Mouse (Mus musculus) liver, embryonic 12.5 days (tissue): ENCODE data around the gene Slc25a13. TPM values are rescaled to one million over a fixed set of nuclear protein-coding genes. Genes with fewer than 3 reads are reported as not detected.
A peak's percentile ranks its signal among the peaks of the same experiment; 100 is the strongest.

ENCODE experiments used
- ATAC-seq: fragments of 200-750 bp; cut with Nextera tagmentation; 2 replicates; pipeline ENCODE4 v1.8.0; 2017; ENCODE audit warnings: moderate number of reproducible peaks, mild to moderate bottlenecking, moderate library complexity
- H3K27ac ChIP-seq: fragments of 300-500 bp; sonication (generic); 2 replicates; pipeline ENCODE4 v1.5.1; 2016; ENCODE audit warnings: mild to moderate bottlenecking
- H3K27me3 ChIP-seq: fragments of 300-500 bp; sonication (generic); replicated peaks from 2 replicates; pipeline ENCODE4 v1.6.1; 2016; ENCODE audit warnings: mild to moderate bottlenecking, moderate library complexity
- H3K36me3 ChIP-seq: fragments of 300-500 bp; sonication (generic); 2 replicates; pipeline ENCODE4 v1.6.1; 2016; ENCODE audit warnings: mild to moderate bottlenecking, moderate library complexity
- H3K4me1 ChIP-seq: fragments of 300-500 bp; sonication (generic); 2 replicates; pipeline ENCODE4 v1.6.1; 2016
- H3K4me2 ChIP-seq: fragments of 300-500 bp; sonication (generic); 2 replicates; pipeline ENCODE4 v1.6.1; 2016; ENCODE audit warnings: mild to moderate bottlenecking, moderate library complexity
- H3K4me3 ChIP-seq: fragments of 300-500 bp; sonication (generic); 2 replicates; pipeline ENCODE4 v1.5.1; 2016; ENCODE audit warnings: mild to moderate bottlenecking, moderate library complexity
- H3K9ac ChIP-seq: fragments of 300-500 bp; sonication (generic); 2 replicates; pipeline ENCODE4 v1.6.1; 2016; ENCODE audit warnings: mild to moderate bottlenecking, moderate library complexity
- H3K9me3 ChIP-seq: fragments of 300-500 bp; sonication (generic); replicated peaks from 2 replicates; pipeline ENCODE4 v1.6.1; 2016; ENCODE audit warnings: mild to moderate bottlenecking, moderate library complexity
- WGBS: fragments of 180-500 bp; shearing (Covaris S2); methylation state at CpG from one replicate; pipeline ENCODE4 v1.1.7; 2016; ENCODE audit not compliant: insufficient replicate concordance; 5-methylcytosine and 5-hydroxymethylcytosine counted together
- polyA plus RNA-seq: library from polyadenylated mRNA; unstranded; fragments of >200 nt; fragmentation: Nextera tagmentation; extraction: Ambion mirVana; gene quantifications from 2 replicates; pipeline ENCODE4 v1.2.1, GENCODE M21; 2016

Gene Slc25a13
- 41.9 and 43.6 TPM in 2 replicates for polyA plus RNA-seq

DNA sequence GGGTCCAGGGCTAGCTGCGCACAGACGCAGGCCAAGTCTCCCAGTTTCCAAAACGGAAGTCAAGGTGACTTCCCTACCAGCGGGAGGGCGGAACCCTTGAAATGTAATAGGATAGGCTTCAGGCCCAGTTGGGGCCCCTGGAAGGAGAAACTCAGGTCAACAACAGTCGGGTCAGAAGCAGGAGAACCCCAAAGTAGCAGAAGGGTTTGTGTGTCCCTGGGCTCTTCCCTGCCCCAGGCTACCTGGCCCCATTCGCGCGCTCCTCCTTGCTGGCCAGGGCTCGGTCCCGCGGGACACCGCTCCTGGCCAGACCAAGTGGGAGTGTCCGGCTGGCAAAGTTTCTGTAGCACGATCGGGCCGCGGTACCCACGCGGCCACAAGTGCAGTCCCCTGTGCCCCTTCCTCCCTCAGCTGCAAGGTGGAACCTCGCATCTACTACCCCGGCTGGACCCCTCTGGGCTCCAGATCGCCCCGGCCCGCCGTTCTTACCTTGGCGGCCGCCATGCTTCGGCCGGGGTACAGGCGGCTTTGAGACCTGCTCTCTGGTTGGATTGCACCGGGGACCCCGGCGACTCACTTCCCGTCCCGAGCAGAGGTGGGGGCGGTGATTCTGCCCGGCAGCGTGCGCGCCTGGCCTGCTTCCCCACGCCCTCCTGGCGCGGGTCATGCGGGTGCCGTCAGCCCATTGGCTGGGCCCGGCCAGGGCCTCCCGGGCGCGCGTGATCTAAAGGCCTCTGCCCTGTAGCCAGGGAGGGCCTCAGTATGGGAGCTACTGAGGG lies at the start of gene Slc25a13:
Gene Slc25a13, minus strand, starts transcription at position 667 of the 779 bp plus-strand sequence.
- Histone ChIP-seq H3K9me3 (no peaks in the 10 kb centered on the region), H3K36me3 (no peaks in the 10 kb centered on the region), H3K27me3 (no peaks in the 10 kb centered on the region), H3K4me3 (peak within 1 kb of the TSS; percentile 80), H3K27ac (peak within 1 kb of the TSS; percentile 79), H3K4me2 (peak within 1 kb of the TSS; percentile 93), H3K4me1 (peaks cover 35% of the 10 kb centered on the region), H3K9ac (peak within 1 kb of the TSS; percentile 85)
- under 1% methylated on average over 51 of the region's 51 CpGs for WGBS
- peak; percentile 98 for ATAC-seq

GRCm38 (mm10) chr6:6265761-6266160 lies 48.8 kb upstream of the Slc25a13 start:
- no peaks in the 10 kb centered on the region for H3K36me3 ChIP-seq
- ATAC-seq: no peak
- no peaks in the 10 kb centered on the region for H3K27me3 ChIP-seq
- no peak overlapping the region for H3K9ac ChIP-seq
- no peak overlapping the region for H3K4me3 ChIP-seq
- H3K4me2 ChIP-seq: no peak overlapping the region
- no peak overlapping the region for H3K27ac ChIP-seq
- H3K4me1 ChIP-seq: no peaks in the 10 kb centered on the region
- WGBS: 77% methylated on average over 7 of the region's 7 CpGs
- no peaks in the 10 kb centered on the region for H3K9me3 ChIP-seq

GRCm38 (mm10) chr6:6263293-6263911 lies 46.4 kb upstream of the Slc25a13 start:
- H3K9me3 ChIP-seq: no peaks in the 10 kb centered on the region
- WGBS: 28% methylated on average over 4 of the region's 4 CpGs
- ATAC-seq: no peak

DNA sequence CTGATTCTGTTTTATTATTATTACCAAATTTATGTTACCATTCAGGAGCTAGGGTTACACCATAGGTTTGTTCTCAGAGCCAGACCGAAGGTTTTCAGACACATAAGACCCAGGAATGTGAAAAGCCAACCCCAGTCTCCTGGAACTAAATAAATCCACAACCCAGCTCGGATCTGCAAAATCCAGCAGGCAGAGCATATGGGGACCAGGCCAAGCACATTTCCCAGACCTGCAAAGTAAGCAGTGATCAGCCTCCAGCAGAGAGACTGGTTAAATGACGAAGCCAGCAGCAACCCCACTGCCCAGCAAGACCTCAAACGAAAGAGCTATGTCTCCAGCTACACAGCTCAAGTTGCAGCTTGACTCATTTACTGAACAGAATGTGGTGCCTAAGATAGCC lies 43.9 kb upstream of the Slc25a13 start:
- Histone ChIP-seq H3K9me3 (no peaks in the 10 kb centered on the region), H3K4me3 (no peak overlapping the region), H3K27ac (no peak overlapping the region), H3K36me3 (no peaks in the 10 kb centered on the region), H3K4me2 (no peak overlapping the region), H3K4me1 (no peaks in the 10 kb centered on the region), H3K27me3 (no peaks in the 10 kb centered on the region), H3K9ac (no peak overlapping the region)
- 61% methylated on average over 4 of the region's 4 CpGs for WGBS
- no peak for ATAC-seq

More at GRCm38 (mm10) chr6:6263293-6263911, 46.4 kb upstream of the Slc25a13 start:
- H3K4me3 ChIP-seq: no peak overlapping the region
- no peak overlapping the region for H3K4me2 ChIP-seq
- no peak overlapping the region for H3K9ac ChIP-seq
- no peak overlapping the region for H3K27ac ChIP-seq
- H3K27me3 ChIP-seq: no peaks in the 10 kb centered on the region
- no peaks in the 10 kb centered on the region for H3K36me3 ChIP-seq
- no peaks in the 10 kb centered on the region for H3K4me1 ChIP-seq

- H3K4me2 ChIP-seq: no peak overlapping the region
- WGBS: 53% methylated on average over 7 of the region's 7 CpGs
Observed at GRCm38 (mm10) chr6:6248500-6248899, 31.5 kb upstream of the Slc25a13 start.

DNA sequence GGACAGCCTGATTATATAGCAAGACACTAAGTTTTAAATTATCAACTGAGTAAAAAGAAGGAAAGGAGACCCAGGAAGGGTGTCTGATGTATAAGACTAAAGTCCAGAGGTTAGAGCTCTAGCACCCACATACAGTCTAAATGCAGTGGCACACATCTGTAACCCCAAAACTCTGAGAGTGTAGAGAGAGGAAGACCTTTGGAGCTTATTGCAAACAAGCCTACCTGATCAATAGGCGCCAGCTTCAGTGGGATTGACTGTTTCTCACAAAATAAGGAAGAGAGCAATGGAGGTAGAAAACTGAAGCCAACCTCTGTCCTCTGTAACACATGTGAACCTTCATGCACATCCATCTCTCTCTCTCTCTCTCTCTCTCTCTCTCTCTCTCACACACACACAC lies 26.9 kb upstream of the Slc25a13 start:
- Histone ChIP-seq H3K27me3 (no peaks in the 10 kb centered on the region), H3K4me1 (no peaks in the 10 kb centered on the region), H3K9ac (no peak overlapping the region), H3K36me3 (no peaks in the 10 kb centered on the region), H3K4me3 (no peak overlapping the region), H3K9me3 (no peaks in the 10 kb centered on the region), H3K27ac (no peak overlapping the region), H3K4me2 (no peak overlapping the region)
- no peak for ATAC-seq
- 56% methylated on average over 1 of the region's 1 CpGs for WGBS

More at GRCm38 (mm10) chr6:6248500-6248899, 31.5 kb upstream of the Slc25a13 start:
- Histone ChIP-seq H3K4me1 (no peaks in the 10 kb centered on the region), H3K4me3 (no peak overlapping the region), H3K36me3 (no peaks in the 10 kb centered on the region), H3K27ac (no peak overlapping the region), H3K9me3 (no peaks in the 10 kb centered on the region), H3K9ac (no peak overlapping the region), H3K27me3 (no peaks in the 10 kb centered on the region)
- peak; percentile 35; the same call in 1 of the 2 replicates for ATAC-seq

DNA sequence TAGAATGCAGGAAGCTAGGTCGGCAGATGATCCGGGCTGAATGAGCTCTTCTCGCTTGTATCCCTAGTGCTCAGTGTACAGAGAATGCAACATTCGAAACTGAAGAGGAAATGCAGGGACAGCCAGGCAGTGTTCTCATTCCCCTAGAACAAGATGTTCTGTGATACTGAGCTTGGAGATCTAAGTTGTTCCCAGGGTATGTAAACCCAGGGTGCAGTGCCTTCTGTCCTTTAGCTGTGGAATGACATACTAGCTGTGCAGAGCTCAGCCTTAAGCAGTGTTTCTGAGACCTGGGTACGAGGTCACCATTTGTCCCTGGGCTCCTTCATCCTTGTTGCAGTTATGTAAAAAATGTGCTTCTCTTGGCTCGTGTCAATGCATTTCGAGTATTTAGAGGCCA lies 25.1 kb upstream of the Slc25a13 start:
- Histone ChIP-seq H3K27me3 (no peaks in the 10 kb centered on the region), H3K4me2 (no peak overlapping the region), H3K4me3 (no peak overlapping the region), H3K9ac (no peak overlapping the region), H3K36me3 (no peaks in the 10 kb centered on the region), H3K27ac (no peak overlapping the region), H3K4me1 (no peaks in the 10 kb centered on the region), H3K9me3 (no peaks in the 10 kb centered on the region)
- no peak for ATAC-seq
- WGBS: 57% methylated on average over 7 of the region's 7 CpGs

DNA sequence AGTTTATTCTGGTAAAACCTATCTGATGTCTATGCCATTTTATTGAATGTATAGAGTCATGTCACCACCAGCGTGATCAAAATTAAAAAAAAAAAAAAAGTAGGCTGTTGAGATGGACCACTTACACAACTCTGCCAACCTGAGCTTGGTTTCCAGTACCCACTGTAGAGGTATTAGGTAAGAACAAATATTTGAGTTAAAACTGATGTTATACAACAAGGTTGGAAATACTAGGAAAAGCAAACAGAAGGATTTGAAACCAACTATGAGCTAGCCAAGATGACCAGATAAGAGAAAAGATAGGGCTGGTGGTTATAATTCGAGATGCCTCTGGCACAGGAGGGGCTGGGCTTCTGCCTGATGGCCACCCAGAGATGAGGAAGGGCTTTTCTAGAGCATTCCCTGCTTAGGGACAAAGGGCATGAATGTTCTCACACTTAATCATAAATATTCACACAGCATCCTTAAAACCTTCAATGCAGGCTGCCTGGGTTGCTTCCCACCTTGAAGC lies 19.9 kb upstream of the Slc25a13 start:
- Histone ChIP-seq H3K4me3 (no peak overlapping the region), H3K36me3 (no peaks in the 10 kb centered on the region), H3K27ac (no peak overlapping the region), H3K27me3 (no peaks in the 10 kb centered on the region), H3K9me3 (no peaks in the 10 kb centered on the region), H3K4me2 (no peak overlapping the region), H3K4me1 (no peaks in the 10 kb centered on the region), H3K9ac (no peak overlapping the region)
- 68% methylated on average over 2 of the region's 2 CpGs for WGBS
- no peak for ATAC-seq

- no peaks in the 10 kb centered on the region for H3K9me3 ChIP-seq
- no peaks in the 10 kb centered on the region for H3K36me3 ChIP-seq
- H3K27ac ChIP-seq: no peak overlapping the region
- H3K9ac ChIP-seq: no peak overlapping the region
- WGBS: 59% methylated on average over 2 of the region's 2 CpGs
- ATAC-seq: no peak
- no peak overlapping the region for H3K4me2 ChIP-seq
- H3K4me3 ChIP-seq: no peak overlapping the region
- H3K27me3 ChIP-seq: no peaks in the 10 kb centered on the region
- no peaks in the 10 kb centered on the region for H3K4me1 ChIP-seq
Observed at GRCm38 (mm10) chr6:6230262-6230661, 13.3 kb upstream of the Slc25a13 start.

DNA sequence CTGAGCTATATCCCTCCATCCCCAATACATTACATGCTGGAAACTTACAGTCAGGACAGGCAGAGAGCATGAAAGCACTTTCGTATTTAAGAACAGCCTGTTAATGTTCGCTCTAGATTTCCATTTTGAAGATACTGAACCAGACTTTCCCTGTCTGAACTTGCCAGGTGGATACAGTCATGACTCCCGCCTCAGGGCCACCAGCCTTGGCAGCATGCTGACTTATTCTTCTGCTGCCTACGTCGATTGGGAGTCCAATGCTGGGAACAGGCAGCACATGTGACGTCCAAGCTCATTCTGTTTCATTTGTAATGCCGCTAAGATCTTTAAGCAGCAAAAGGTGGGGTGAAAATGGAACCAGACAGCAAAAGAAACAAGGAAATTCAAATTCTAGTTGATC lies 5.7 kb upstream of the Slc25a13 start:
- Histone ChIP-seq H3K9me3 (no peaks in the 10 kb centered on the region), H3K27me3 (no peaks in the 10 kb centered on the region), H3K36me3 (no peaks in the 10 kb centered on the region), H3K4me2 (no peak overlapping the region), H3K27ac (no peak overlapping the region), H3K4me1 (no peaks in the 10 kb centered on the region), H3K4me3 (no peak overlapping the region), H3K9ac (no peak overlapping the region)
- no peak for ATAC-seq
- WGBS: 71% methylated on average over 7 of the region's 7 CpGs

- ATAC-seq: no peak
- Histone ChIP-seq H3K27ac (no peak overlapping the region), H3K4me2 (no peak overlapping the region), H3K27me3 (no peaks in the 10 kb centered on the region), H3K4me3 (no peak overlapping the region), H3K9ac (no peak overlapping the region), H3K4me1 (peaks cover 17% of the 10 kb centered on the region), H3K9me3 (no peaks in the 10 kb centered on the region), H3K36me3 (no peaks in the 10 kb centered on the region)
- WGBS: 62% methylated on average over 3 of the region's 3 CpGs
Observed at GRCm38 (mm10) chr6:6220574-6220973, 3.6 kb upstream of the Slc25a13 start.

DNA sequence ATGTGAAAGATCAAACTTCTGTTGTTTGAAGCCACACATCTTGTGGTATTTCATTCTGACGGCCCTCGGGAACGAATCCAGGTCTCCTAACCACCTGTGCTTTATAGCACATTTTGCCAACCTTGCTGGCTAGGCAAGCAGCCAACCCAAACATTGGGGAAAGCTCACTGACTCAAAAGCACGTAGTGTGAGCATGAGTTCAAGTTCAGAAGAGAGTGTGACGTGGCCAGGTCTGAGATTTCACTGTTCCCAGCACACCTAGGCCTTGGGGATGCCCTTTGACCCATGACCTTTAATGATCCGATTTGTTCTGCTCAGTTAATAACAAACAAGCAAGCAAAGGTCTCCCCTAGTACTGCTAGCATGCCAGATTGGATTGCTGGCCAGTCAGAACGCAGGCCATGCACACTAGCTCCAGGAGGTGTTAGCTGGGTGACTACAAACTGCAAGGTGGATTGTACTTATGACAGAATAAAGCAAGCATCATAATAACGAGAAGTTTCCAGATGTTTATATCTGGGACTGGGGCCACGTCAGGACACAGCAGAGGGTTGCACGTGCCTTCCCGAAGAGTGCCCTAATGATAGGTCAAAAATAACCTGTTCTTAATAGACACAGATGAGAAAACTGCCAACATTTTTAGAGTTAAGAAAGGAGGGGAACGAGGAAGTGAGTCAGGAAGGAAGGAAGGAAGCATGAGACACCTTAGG lies 2.8 kb upstream of the Slc25a13 start:
- no peak overlapping the region for H3K27ac ChIP-seq
- ATAC-seq: no peak
- no peak overlapping the region for H3K4me3 ChIP-seq

More for the DNA sequence above, 2.8 kb upstream of the Slc25a13 start:
- Histone ChIP-seq H3K36me3 (no peaks in the 10 kb centered on the region), H3K4me1 (peaks cover 24% of the 10 kb centered on the region), H3K9ac (no peak overlapping the region), H3K27me3 (no peaks in the 10 kb centered on the region), H3K9me3 (no peaks in the 10 kb centered on the region), H3K4me2 (no peak overlapping the region)
- 56% methylated on average over 12 of the region's 12 CpGs for WGBS
